In genomic region chr8:4165852-4166751, GRCm38 (mm10) we compare ENCODE assay signal across 8 mouse cellular contexts. TPM values are rescaled to one million over a fixed set of nuclear protein-coding genes. Genes with fewer than 3 reads are reported as not detected.
DNase-seq lines count a peak whose midpoint lies in the region; ATAC-seq and TF ChIP-seq lines count a peak whose summit lies in the region.

Evi5l (plus strand) TSS chr8:4166567.

- peaks cover 7% of the 10 kb centered on the region for H3K27me3 ChIP-seq in G1E (ENCODE audit: insufficient read depth, low read length)
- no peaks in the 10 kb centered on the region for H3K27me3 ChIP-seq in forebrain, embryonic 16.5 days (replicated peaks; ENCODE audit: control insufficient read depth, insufficient read depth, low read length)
- H3K27me3 ChIP-seq in lung, embryonic 14.5 days (ENCODE audit: insufficient read depth, low read length) = no peaks in the 10 kb centered on the region
- H3K27me3 ChIP-seq in thymus, adult 2 months (ENCODE audit: control insufficient read depth, insufficient read depth, low read length) = no peaks in the 10 kb centered on the region

- peak within 1 kb of the TSS; percentile 84 for H3K27ac ChIP-seq in forebrain, embryonic 16.5 days (ENCODE audit: low read length)
- peak within 1 kb of the TSS; percentile 95 for H3K27ac ChIP-seq in layer of hippocampus, adult 2 months
- 0 out of 2 replicates have a peak within 1 kb of the TSS, but pooled peaks have one; percentile 38 for H3K27ac ChIP-seq in lung, embryonic 14.5 days (ENCODE audit: low read depth)
- H3K27ac ChIP-seq in olfactory bulb, adult 2 months (ENCODE audit: insufficient read depth, low read depth, low read length) = peak within 1 kb of the TSS; percentile 70
- no peak within 1 kb of the TSS for H3K27ac ChIP-seq in thymus, adult 2 months (ENCODE audit: control insufficient read depth, insufficient read depth, low read length)

- H3K9ac ChIP-seq in forebrain, embryonic 16.5 days (replicated peaks; ENCODE audit: low read depth, low read length) = peak within 1 kb of the TSS; percentile 94
- peak within 1 kb of the TSS; percentile 80 for H3K9ac ChIP-seq in lung, embryonic 14.5 days

- DNase-seq in G1E (ENCODE audit: low spot score) = peak; percentile 96
- peak; percentile 97 to 100 for DNase-seq in cerebellum, adult 18-20 months
- DNase-seq in heart, postnatal 36 days = peak; percentile 100
- peak; percentile 99 for DNase-seq in layer of hippocampus, adult 2 months (ENCODE audit: low spot score in 2 of 2)
- peak; percentile 99 for DNase-seq in lung, embryonic 14.5 days
- DNase-seq in thymus, adult 2 months = peak; percentile 99

- peak within 1 kb of the TSS; percentile 81 for H3K4me3 ChIP-seq in G1E (ENCODE audit: low read depth, low read length)
- H3K4me3 ChIP-seq in forebrain, embryonic 16.5 days (replicated peaks; ENCODE audit: low read length) = peak within 1 kb of the TSS; percentile 94
- H3K4me3 ChIP-seq in layer of hippocampus, adult 2 months = peak within 1 kb of the TSS; percentile 100
- peak within 1 kb of the TSS; percentile 83 for H3K4me3 ChIP-seq in lung, embryonic 14.5 days (ENCODE audit: low read depth, low read length)
- peak within 1 kb of the TSS; percentile 98 for H3K4me3 ChIP-seq in olfactory bulb, adult 2 months (ENCODE audit: insufficient read depth, low read depth, low read length)
- peak within 1 kb of the TSS; percentile 97 for H3K4me3 ChIP-seq in thymus, adult 2 months (ENCODE audit: control insufficient read depth, insufficient read depth, low read length)

- intact Hi-C loops in heart, postnatal 36 days (cut with DNase I) = loop anchor here (5.0 to 10.0 kb wide), 5 partner anchors 86 to 511 kb away; partner anchors contain the start of genes Ccl25, Cers4, Elavl1 and Snapc2

- TF ChIP-seq CTCF in G1E (IDR thresholded peaks at IDR 0.05; ENCODE audit: low read depth, low read length) = no peak
- TF ChIP-seq CTCF in layer of hippocampus, adult 2 months (conservative IDR thresholded peaks at IDR 0.05) = no peak
- no peak for TF ChIP-seq CTCF in lung, embryonic 14.5 days (IDR thresholded peaks at IDR 0.05; ENCODE audit: low read depth)
- no peak for TF ChIP-seq CTCF in olfactory bulb, adult 2 months (IDR thresholded peaks at IDR 0.05; ENCODE audit: insufficient read depth, low read depth, low read length)
- 0 out of 2 replicates have a peak, but pooled peaks have one; percentile 10 for TF ChIP-seq CTCF in thymus, adult 2 months (IDR thresholded peaks at IDR 0.05; ENCODE audit: borderline replicate concordance, control insufficient read depth, extremely low read depth, insufficient read depth, low read length, poor library complexity)

- peaks cover 10% of the 10 kb centered on the region for H3K4me1 ChIP-seq in G1E (ENCODE audit: insufficient read depth, low read depth, low read length)
- peaks cover 39% of the 10 kb centered on the region for H3K4me1 ChIP-seq in forebrain, embryonic 16.5 days (replicated peaks; ENCODE audit: control insufficient read depth, insufficient read depth, low read length)
- 0 out of 2 replicates have a peak, but pooled peaks cover 4% of the 10 kb centered on the region for H3K4me1 ChIP-seq in lung, embryonic 14.5 days (ENCODE audit: insufficient read depth)
- peaks cover 20% of the 10 kb centered on the region for H3K4me1 ChIP-seq in olfactory bulb, adult 2 months (ENCODE audit: control insufficient read depth, insufficient read depth, low read length)
- peaks cover 18% of the 10 kb centered on the region for H3K4me1 ChIP-seq in thymus, adult 2 months (replicated peaks; ENCODE audit: control insufficient read depth, insufficient read depth, low read length)

- H3K9me3 ChIP-seq in G1E (replicated peaks) = no peaks in the 10 kb centered on the region
- H3K9me3 ChIP-seq in forebrain, embryonic 16.5 days (ENCODE audit: control insufficient read depth, low read length) = no peaks in the 10 kb centered on the region
- H3K9me3 ChIP-seq in lung, embryonic 14.5 days (ENCODE audit: low read depth, low read length) = no peaks in the 10 kb centered on the region

- under 1% methylated on average over 51 of the region's 51 CpGs for WGBS in forebrain, embryonic 16.5 days
- WGBS in lung, embryonic 14.5 days = under 1% methylated on average over 51 of the region's 51 CpGs
- under 1% methylated on average over 51 of the region's 51 CpGs for WGBS in olfactory bulb, adult 2 months
- under 1% methylated on average over 51 of the region's 51 CpGs for WGBS in thymus, adult 2 months

- no peak for TF ChIP-seq POLR2A in olfactory bulb, adult 2 months (IDR thresholded peaks at IDR 0.05; ENCODE audit: insufficient read depth, low read depth, low read length)
- TF ChIP-seq POLR2A in thymus, adult 2 months (IDR thresholded peaks at IDR 0.05; ENCODE audit: control insufficient read depth, extremely low read depth, insufficient read depth, low read length, poor library complexity) = 0 out of 2 replicates have a peak, but pooled peaks have one; percentile 18

- no peaks in the 10 kb centered on the region for H3K36me3 ChIP-seq in G1E (replicated peaks)
- H3K36me3 ChIP-seq in forebrain, embryonic 16.5 days (ENCODE audit: control insufficient read depth, insufficient read depth) = no peaks in the 10 kb centered on the region
- no peaks in the 10 kb centered on the region for H3K36me3 ChIP-seq in lung, embryonic 14.5 days (ENCODE audit: insufficient read depth)
- H3K36me3 ChIP-seq in thymus, adult 2 months (ENCODE audit: control insufficient read depth, insufficient read depth, low read length) = no peaks in the 10 kb centered on the region

- peak; percentile 91 for ATAC-seq in G1E (ENCODE audit: extremely low read depth, insufficient number of reproducible peaks, low FRiP score, poor library complexity, severe bottlenecking)
- ATAC-seq in forebrain, embryonic 16.5 days = peak; percentile 96
- peak; percentile 98 for ATAC-seq in lung, embryonic 14.5 days (ENCODE audit: insufficient read depth)

- peak within 1 kb of the TSS; percentile 61 for H3K4me2 ChIP-seq in forebrain, embryonic 16.5 days (ENCODE audit: low read length)
- peak within 1 kb of the TSS; percentile 75 for H3K4me2 ChIP-seq in lung, embryonic 14.5 days

RNA-seq across cellular contexts. Expression of gene Evi5l, which starts in this region (rescaled TPM):
- total RNA-seq in G1E (2014; fragmentation: Nextera tagmentation) (12.7 and 12.8 TPM in 2 replicates), G1E (2017) (8.5 and 13.1 TPM in 2 replicates)
- 9.7 and 11.5 TPM in 2 replicates for polyA plus RNA-seq in G1E (2012)
- polyA plus RNA-seq in forebrain, embryonic 16.5 days (2015; fragmentation: Nextera tagmentation; extraction: Ambion mirVana) = 97.4 and 117 TPM in 2 replicates
- total RNA-seq in heart, postnatal 36 days (2021) = 10 to 100 TPM; 20.3 to 26.9 TPM
- 100 to 1,000 TPM; 100 to 107 TPM for total RNA-seq in layer of hippocampus, adult 2 months (2021)
- polyA plus RNA-seq in lung, embryonic 14.5 days (2014; fragmentation: Nextera tagmentation; extraction: Ambion mirVana) = 21.7 and 26.8 TPM in 2 replicates
- polyA plus RNA-seq in olfactory bulb, adult 2 months (2012; ENCODE audit: insufficient read depth, insufficient read length, low replicate concordance, missing spikeins) = not detected in 2 replicates
- polyA plus RNA-seq in thymus, adult 2 months (2012; rRNA removed) = 48.3 and 64.2 TPM in 2 replicates

Comparison
In these comparisons a context has a peak if more than half of its experiments do, and no peak if none do; other contexts are left out.
1. RNA of gene Evi5l (polyA plus RNA-seq): 97.4 to 117 TPM in forebrain, embryonic 16.5 days, 48.3 to 64.2 TPM in thymus, adult 2 months, 21.7 to 26.8 TPM in lung, embryonic 14.5 days and 9.7 to 11.5 TPM in G1E; not detected in olfactory bulb, adult 2 months; every median in the first group is over 10 times any median in the second.
2. Peak in every context shown above with its lines, with median percentiles within 50 percentile points of each other: ATAC-seq, DNase-seq and H3K4me3 ChIP-seq.